Mouse (Mus musculus) olfactory bulb, adult 2 months (tissue): ENCODE measurements at regions not wholly inside any gene's neighbourhood (a gene's known extent, or its start where the extent isn't known, plus 50 kb on each side); places are given as distances from the start of the nearest gene placed in this dataset.

Source experiments
- CTCF ChIP-seq: fragments of 200-500 bp; IDR thresholded peaks from 2 replicates; pipeline ENCODE4 v1.5.1; 2012; ENCODE audit warnings: low read depth, mild to moderate bottlenecking, low read length, moderate library complexity; ENCODE audit not compliant: insufficient read depth
- POLR2A ChIP-seq: fragments of 200-500 bp; IDR thresholded peaks from 2 replicates; pipeline ENCODE4 v1.6.1; 2012; ENCODE audit warnings: mild to moderate bottlenecking, low read depth, low read length, moderate library complexity; ENCODE audit not compliant: insufficient read depth

DNA sequence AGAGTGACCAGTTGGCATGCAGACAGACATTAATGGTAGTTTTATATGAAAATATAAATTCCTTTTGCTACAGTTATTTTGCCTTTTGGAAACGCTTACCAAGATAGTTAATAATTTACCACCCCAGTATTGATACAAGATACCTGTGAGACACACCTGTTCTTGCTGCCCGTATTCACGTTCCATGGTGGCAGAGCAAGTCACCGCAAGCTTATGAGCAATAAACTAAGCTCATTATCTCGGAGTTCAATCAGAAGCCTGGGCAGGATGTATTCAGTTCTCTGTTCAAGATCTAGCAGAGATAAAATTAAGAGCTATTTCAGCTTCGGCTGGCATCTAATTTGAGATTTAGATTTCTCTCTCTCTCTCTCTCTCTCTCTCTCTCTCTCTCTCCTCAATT is 114.1 kb upstream of the Krr1 start:
- no peak for TF ChIP-seq CTCF
- no peak for TF ChIP-seq POLR2A
